14 mouse cellular contexts compared by ENCODE assay signal in the genomic region with DNA sequence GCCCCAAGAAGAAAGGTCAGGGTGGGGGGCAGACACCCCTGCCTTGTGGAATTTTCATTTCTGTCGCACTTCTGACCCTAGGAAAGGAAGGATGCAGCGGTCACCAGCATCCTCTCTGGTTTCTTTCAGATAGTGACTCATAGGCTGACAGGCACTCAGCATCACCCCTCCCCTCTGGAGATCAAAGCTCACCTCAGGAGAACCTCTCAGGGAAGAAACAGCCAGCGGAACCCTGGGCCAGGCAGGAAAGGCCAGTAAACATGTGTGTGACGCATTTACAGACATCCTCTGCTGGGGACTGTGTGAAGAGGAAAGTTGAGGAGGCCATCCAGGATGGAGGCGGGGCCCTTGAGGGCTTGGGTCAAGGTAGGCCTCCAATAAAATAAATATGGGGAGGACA. TPM values are rescaled to one million over a fixed set of nuclear protein-coding genes. Genes with fewer than 3 reads are reported as not detected.
DNase-seq lines count a peak whose midpoint lies in the region; ATAC-seq lines count a peak whose summit lies in the region.
"Had no signal": no experiment of that assay in that cellular context is flagged by ENCODE, and none has a peak within 500 bp of the region (broad histone marks: within the 10 kb centered on the region; RNA-seq: fewer than 3 reads in every experiment).

No protein-coding gene starts in this region.

- DNase-seq in heart, postnatal 4 days: no peak
- DNase-seq in adrenal gland, postnatal 25 days: peak; percentile 22
- peak; percentile 71 for DNase-seq in kidney, postnatal 10 days
- DNase-seq in lung, postnatal 36 days: peak; percentile 75
- DNase-seq in gastrocnemius, postnatal 4 days (ENCODE audit: low spot score in 2 of 2): no peak
- DNase-seq: cerebellum, adult 18-20 months; heart, postnatal 10 days; layer of hippocampus, postnatal 36 days; liver, embryonic 13.5 days had no signal

- no peak overlapping the region for H3K4me2 ChIP-seq in heart, embryonic 16.5 days (ENCODE audit: low read depth, low read length)
- no peak overlapping the region for H3K4me2 ChIP-seq in forebrain, embryonic 16.5 days (ENCODE audit: low read length)
- H3K4me2 ChIP-seq: liver, embryonic 13.5 days; midbrain, embryonic 15.5 days; neural tube, embryonic 12.5 days had no signal

- ATAC-seq in heart, embryonic 16.5 days (replicated peaks; ENCODE audit: extremely low read depth, insufficient read depth, low FRiP score): peak; percentile 52; the same call in 1 of the 2 replicates
- ATAC-seq in forebrain, embryonic 16.5 days: no peak
- ATAC-seq: inflammation-experienced regulatory T-cells, adult 6 months; midbrain, embryonic 15.5 days had no signal

- H3K27me3 ChIP-seq in heart, embryonic 16.5 days (ENCODE audit: control insufficient read depth, insufficient read depth, low read length): no peaks in the 10 kb centered on the region
- no peaks in the 10 kb centered on the region for H3K27me3 ChIP-seq in forebrain, embryonic 16.5 days (replicated peaks; ENCODE audit: control insufficient read depth, insufficient read depth, low read length)
- H3K27me3 ChIP-seq: liver, embryonic 13.5 days; midbrain, embryonic 15.5 days; neural tube, embryonic 12.5 days had no signal

- H3K4me3 ChIP-seq in heart, embryonic 16.5 days (ENCODE audit: low read length): no peak overlapping the region
- no peak overlapping the region for H3K4me3 ChIP-seq in forebrain, embryonic 16.5 days (replicated peaks; ENCODE audit: low read length)
- H3K4me3 ChIP-seq: liver, embryonic 13.5 days; midbrain, embryonic 15.5 days; neural tube, embryonic 12.5 days had no signal

- no peak overlapping the region for H3K9ac ChIP-seq in heart, embryonic 16.5 days (ENCODE audit: low read length)
- no peak overlapping the region for H3K9ac ChIP-seq in forebrain, embryonic 16.5 days (replicated peaks; ENCODE audit: low read depth, low read length)
- H3K9ac ChIP-seq: liver, embryonic 13.5 days; midbrain, embryonic 15.5 days; neural tube, embryonic 12.5 days had no signal

- 0 out of 2 replicates have a peak, but pooled peaks cover 2% of the 10 kb centered on the region for H3K4me1 ChIP-seq in heart, embryonic 16.5 days (ENCODE audit: control insufficient read depth, insufficient read depth, low read length)
- H3K4me1 ChIP-seq in forebrain, embryonic 16.5 days (replicated peaks; ENCODE audit: control insufficient read depth, insufficient read depth, low read length): no peaks in the 10 kb centered on the region
- H3K4me1 ChIP-seq: liver, embryonic 13.5 days; midbrain, embryonic 15.5 days; neural tube, embryonic 12.5 days had no signal

- WGBS in heart, embryonic 16.5 days: 26% methylated on average over 5 of the region's 5 CpGs
- WGBS in forebrain, embryonic 16.5 days: 72% methylated on average over 5 of the region's 5 CpGs

- H3K27ac ChIP-seq in heart, embryonic 16.5 days (ENCODE audit: low read length): no peak overlapping the region
- no peak overlapping the region for H3K27ac ChIP-seq in forebrain, embryonic 16.5 days (ENCODE audit: low read length)
- H3K27ac ChIP-seq: liver, embryonic 13.5 days; midbrain, embryonic 15.5 days; neural tube, embryonic 12.5 days had no signal

- H3K9me3 ChIP-seq in heart, embryonic 16.5 days (replicated peaks; ENCODE audit: control insufficient read depth, low read length): no peaks in the 10 kb centered on the region
- no peaks in the 10 kb centered on the region for H3K9me3 ChIP-seq in forebrain, embryonic 16.5 days (ENCODE audit: control insufficient read depth, low read length)
- H3K9me3 ChIP-seq: liver, embryonic 13.5 days; midbrain, embryonic 15.5 days; neural tube, embryonic 12.5 days had no signal

- no peaks in the 10 kb centered on the region for H3K36me3 ChIP-seq in heart, embryonic 16.5 days (ENCODE audit: control insufficient read depth, insufficient read depth)
- no peaks in the 10 kb centered on the region for H3K36me3 ChIP-seq in forebrain, embryonic 16.5 days (ENCODE audit: control insufficient read depth, insufficient read depth)
- H3K36me3 ChIP-seq: liver, embryonic 13.5 days; midbrain, embryonic 15.5 days; neural tube, embryonic 12.5 days had no signal

RNA-seq across cellular contexts. Expression of gene Saysd1, which starts 40.3 kb away (rescaled TPM):
- 9.1 and 9.3 TPM in 2 replicates for polyA plus RNA-seq in heart, embryonic 16.5 days (2015; fragmentation: Nextera tagmentation; extraction: Ambion mirVana)
- total RNA-seq in heart, postnatal 4 days (2021): 1 to 10 TPM; 2.7 to 3.4 TPM
- total RNA-seq in adrenal gland, postnatal 25 days (2021): 8.2 and 9.0 TPM in 2 replicates
- 1 to 10 TPM; 2.6 to 2.9 TPM for total RNA-seq in gastrocnemius, postnatal 4 days (2021)
- 14.3 and 15.3 TPM in 2 replicates for polyA plus RNA-seq in forebrain, embryonic 16.5 days (2015; fragmentation: Nextera tagmentation; extraction: Ambion mirVana)

Comparison
In these comparisons a context has a peak if more than half of its experiments do, and no peak if none do; other contexts are left out.
1. DNase-seq: peak in adrenal gland, postnatal 25 days (single experiment), kidney, postnatal 10 days (single experiment) and lung, postnatal 36 days (single experiment); none in heart, postnatal 4 days (single experiment) and gastrocnemius, postnatal 4 days (0 of 2).